ENCODE assay signal across 19 mouse cellular contexts in the genomic region with DNA sequence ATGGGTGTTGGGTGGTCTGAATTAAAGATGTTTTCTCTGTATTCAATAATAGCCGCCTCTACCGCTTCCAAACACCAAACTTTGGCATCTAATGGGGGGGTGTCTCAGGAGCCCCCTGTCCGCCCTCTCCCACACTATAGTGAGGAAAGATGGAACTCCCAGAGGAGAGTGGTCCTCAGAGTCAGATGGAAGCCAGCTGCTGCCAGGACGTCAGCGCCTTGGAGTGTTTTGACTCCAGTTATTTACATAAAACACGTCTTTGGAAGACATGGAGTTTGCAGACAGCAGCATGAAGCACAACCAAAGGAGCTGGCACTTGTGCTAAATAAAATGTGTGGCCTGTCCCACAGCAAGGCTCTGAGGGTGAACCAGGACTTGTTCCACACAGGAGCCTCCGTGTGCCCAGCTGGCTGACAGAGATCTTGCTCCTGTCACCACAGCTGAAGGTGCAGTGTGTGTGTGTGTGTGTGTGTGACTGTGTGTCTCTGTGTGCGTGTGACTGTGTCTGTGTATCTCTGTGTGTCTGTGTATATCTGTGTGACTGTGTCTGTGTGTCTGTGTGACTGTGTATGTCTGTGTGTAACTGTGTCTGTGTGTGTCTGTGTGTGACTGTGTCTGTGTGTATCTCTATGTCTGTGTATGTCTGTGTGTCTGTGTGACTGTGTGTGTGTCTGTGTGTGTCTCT. TPM values are rescaled to one million over a fixed set of nuclear protein-coding genes. Genes with fewer than 3 reads are reported as not detected.
DNase-seq lines count a peak whose midpoint lies in the region; ATAC-seq and TF ChIP-seq lines count a peak whose summit lies in the region.
"Had no signal": no experiment of that assay in that cellular context is flagged by ENCODE, and none has a peak within 500 bp of the region (broad histone marks: within the 10 kb centered on the region; RNA-seq: fewer than 3 reads in every experiment).

No protein-coding gene starts in this region.

- no peak overlapping the region for H3K4me2 ChIP-seq in heart, embryonic 13.5 days
- H3K4me2 ChIP-seq in kidney, embryonic 16.5 days (replicated peaks; ENCODE audit: low read depth, low read length), result no peak overlapping the region
- no peak overlapping the region for H3K4me2 ChIP-seq in lung, postnatal 0 days (replicated peaks; ENCODE audit: low read depth, low read length)
- H3K4me2 ChIP-seq: hindbrain, embryonic 15.5 days; neural tube, embryonic 15.5 days had no signal

- H3K27me3 ChIP-seq in heart, embryonic 13.5 days (replicated peaks), result peaks cover 41% of the 10 kb centered on the region
- no peaks in the 10 kb centered on the region for H3K27me3 ChIP-seq in kidney, embryonic 16.5 days (ENCODE audit: insufficient read depth, low read length)
- no peaks in the 10 kb centered on the region for H3K27me3 ChIP-seq in lung, postnatal 0 days (replicated peaks; ENCODE audit: insufficient read depth, low read length)
- H3K27me3 ChIP-seq: hindbrain, embryonic 15.5 days; neural tube, embryonic 15.5 days had no signal

- H3K36me3 ChIP-seq in heart, embryonic 13.5 days, result no peaks in the 10 kb centered on the region
- H3K36me3 ChIP-seq in kidney, embryonic 16.5 days (ENCODE audit: insufficient read depth, low read length), result peaks cover 9% of the 10 kb centered on the region
- H3K36me3 ChIP-seq in lung, postnatal 0 days (ENCODE audit: insufficient read depth, low read length), result no peaks in the 10 kb centered on the region
- H3K36me3 ChIP-seq: hindbrain, embryonic 15.5 days; limb, embryonic 10.5 days; neural tube, embryonic 15.5 days had no signal

- peak overlapping the region; percentile 65 for H3K27ac ChIP-seq in heart, embryonic 13.5 days (replicated peaks)
- H3K27ac ChIP-seq in kidney, embryonic 16.5 days (ENCODE audit: low read length), result no peak overlapping the region
- no peak overlapping the region for H3K27ac ChIP-seq in lung, postnatal 0 days (ENCODE audit: low read length)
- H3K27ac ChIP-seq: heart, adult 2 months; hindbrain, embryonic 15.5 days; limb, embryonic 10.5 days; neural tube, embryonic 15.5 days had no signal

- DNase-seq in heart, adult 11 months, result no peak
- peak; percentile 39 for DNase-seq in kidney, postnatal 10 days
- DNase-seq in lung, postnatal 0 days (ENCODE audit: low spot score), result peak; percentile 49
- DNase-seq in lung, postnatal 14 days, result no peak
- no peak for DNase-seq in testis, postnatal 14 days (ENCODE audit: low spot score)
- DNase-seq: adrenal gland, postnatal 14 days; cerebellum, adult 11-12 months; cerebellum, postnatal 25 days; heart, adult 2 months; kidney, adult 8-10 months; layer of hippocampus, postnatal 36 days; right cerebral cortex, postnatal 4 days; thymus, adult 2 months had no signal

- peak overlapping the region; percentile 48; the same call in 1 of the 2 replicates for H3K9ac ChIP-seq in heart, embryonic 13.5 days
- H3K9ac ChIP-seq in kidney, embryonic 16.5 days (replicated peaks; ENCODE audit: low read length), result no peak overlapping the region
- H3K9ac ChIP-seq in lung, postnatal 0 days (replicated peaks; ENCODE audit: low read depth), result no peak overlapping the region
- H3K9ac ChIP-seq: hindbrain, embryonic 15.5 days; neural tube, embryonic 15.5 days had no signal

- H3K9me3 ChIP-seq in heart, embryonic 13.5 days, result peaks cover 13% of the 10 kb centered on the region
- H3K9me3 ChIP-seq in kidney, embryonic 16.5 days (ENCODE audit: low read length), result peaks cover 17% of the 10 kb centered on the region; the same call in 1 of the 2 replicates
- no peaks in the 10 kb centered on the region for H3K9me3 ChIP-seq in lung, postnatal 0 days (ENCODE audit: low read length)
- H3K9me3 ChIP-seq: hindbrain, embryonic 15.5 days; limb, embryonic 10.5 days; neural tube, embryonic 15.5 days had no signal

- TF ChIP-seq EP300 in lung, postnatal 0 days (IDR thresholded peaks at IDR 0.05), result no peak

- no peak overlapping the region for H3K4me3 ChIP-seq in heart, embryonic 13.5 days
- no peak overlapping the region for H3K4me3 ChIP-seq in kidney, embryonic 16.5 days (ENCODE audit: low read length)
- no peak overlapping the region for H3K4me3 ChIP-seq in lung, postnatal 0 days (ENCODE audit: low read depth, low read length)
- H3K4me3 ChIP-seq: heart, adult 2 months; hindbrain, embryonic 15.5 days; limb, embryonic 10.5 days; neural tube, embryonic 15.5 days had no signal

- peaks cover 29% of the 10 kb centered on the region for H3K4me1 ChIP-seq in heart, embryonic 13.5 days
- H3K4me1 ChIP-seq in kidney, embryonic 16.5 days (ENCODE audit: insufficient read depth, low read length), result 0 out of 2 replicates have a peak, but pooled peaks cover 3% of the 10 kb centered on the region
- H3K4me1 ChIP-seq in lung, postnatal 0 days (ENCODE audit: insufficient read depth, low read depth, low read length), result peaks cover 4% of the 10 kb centered on the region
- H3K4me1 ChIP-seq: hindbrain, embryonic 15.5 days; neural tube, embryonic 15.5 days had no signal

- 33% methylated on average over 8 of the region's 8 CpGs for WGBS in heart, embryonic 13.5 days
- 49% methylated on average over 8 of the region's 8 CpGs for WGBS in kidney, embryonic 16.5 days
- 45% methylated on average over 8 of the region's 8 CpGs for WGBS in lung, postnatal 0 days

- no peak for ATAC-seq in heart, embryonic 13.5 days (ENCODE audit: extremely low read depth, insufficient number of reproducible peaks, low FRiP score, low TSS enrichment)
- no peak for ATAC-seq in kidney, embryonic 16.5 days (ENCODE audit: low FRiP score, low TSS enrichment)
- peak; percentile 58 for ATAC-seq in lung, postnatal 0 days
- 0 out of 2 replicates have a peak, but pooled peaks have one; percentile 28 for ATAC-seq in megakaryocyte-erythroid progenitor cell, adult 5-6 weeks (replicated peaks; ENCODE audit: low FRiP score, low TSS enrichment, poor library complexity, severe bottlenecking)

- TF ChIP-seq CTCF in lung, postnatal 0 days (IDR thresholded peaks at IDR 0.05), result no peak

RNA-seq across cellular contexts. Expression of a gene that starts 20.2 kb away (rescaled TPM):
- polyA plus RNA-seq in heart, embryonic 13.5 days (2015; fragmentation: Nextera tagmentation; extraction: Ambion mirVana), result 23.4 and 23.7 TPM in 2 replicates
- polyA plus RNA-seq in kidney, embryonic 16.5 days (2015; fragmentation: Nextera tagmentation; extraction: Ambion mirVana), result 37.3 and 40.0 TPM in 2 replicates
- 43.2 and 52.1 TPM in 2 replicates for polyA plus RNA-seq in lung, postnatal 0 days (2015; fragmentation: Nextera tagmentation; extraction: Ambion mirVana)
- total RNA-seq in megakaryocyte-erythroid progenitor cell, adult 5-6 weeks (2014; fragmentation: Nextera tagmentation), result 129 and 194 TPM in 2 replicates
- total RNA-seq in megakaryocyte-erythroid progenitor cell, adult 5-6 weeks (2017), result 24.8 and 35.6 TPM in 2 replicates

RNA-seq across cellular contexts. Expression of a gene that starts 45.9 kb away (rescaled TPM):
- polyA plus RNA-seq in heart, embryonic 13.5 days (2015; fragmentation: Nextera tagmentation; extraction: Ambion mirVana), result 1.1 TPM in 2 replicates
- 9.6 and 10.5 TPM in 2 replicates for polyA plus RNA-seq in kidney, embryonic 16.5 days (2015; fragmentation: Nextera tagmentation; extraction: Ambion mirVana)
- 2.6 TPM in 2 replicates for polyA plus RNA-seq in lung, postnatal 0 days (2015; fragmentation: Nextera tagmentation; extraction: Ambion mirVana)
- total RNA-seq in megakaryocyte-erythroid progenitor cell, adult 5-6 weeks (2014; fragmentation: Nextera tagmentation), result 1.5 TPM in 1 of 2 replicates, not detected in the other
- 0.85 and 0.88 TPM in 2 replicates for total RNA-seq in megakaryocyte-erythroid progenitor cell, adult 5-6 weeks (2017)

Comparison
In these comparisons a context has a peak if more than half of its experiments do, and no peak if none do; other contexts are left out.
1. DNase-seq: peak in kidney, postnatal 10 days (single experiment) and lung, postnatal 0 days (single experiment); none in heart, adult 11 months (single experiment), lung, postnatal 14 days (single experiment) and testis, postnatal 14 days (single experiment).
2. ATAC-seq: peak in lung, postnatal 0 days (single experiment) and megakaryocyte-erythroid progenitor cell, adult 5-6 weeks (single experiment); none in heart, embryonic 13.5 days (single experiment) and kidney, embryonic 16.5 days (single experiment).